Mouse (Mus musculus) layer of hippocampus, adult 9-11 months (tissue): ENCODE measurements at regions not wholly inside any gene's neighbourhood (a gene's known extent, or its start where the extent isn't known, plus 50 kb on each side); places are given as distances from the start of the nearest gene placed in this dataset.

Experiments used
- DNase-seq: peaks from one replicate; pipeline ENCODE4 v3.0.0; 2022

DNA sequence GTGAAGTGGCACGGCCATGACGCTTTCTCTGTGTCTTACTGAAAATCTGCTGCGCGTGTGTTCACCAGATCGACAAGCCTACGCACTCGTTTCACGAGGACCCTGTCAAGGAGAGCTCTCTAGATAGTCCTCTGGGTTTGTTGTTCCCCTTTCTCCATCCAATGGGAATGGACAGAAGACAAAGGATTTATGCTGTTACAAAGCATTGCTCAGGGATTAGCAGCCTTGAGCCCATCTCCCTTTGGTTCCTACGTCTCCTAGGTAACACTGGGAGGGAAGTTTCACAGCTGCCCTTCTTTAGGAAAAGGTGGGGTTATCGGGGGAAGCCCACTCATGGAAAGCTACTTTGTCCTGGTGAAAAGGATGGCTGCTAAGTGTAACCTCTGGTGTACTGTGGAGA, 212.7 kb upstream of the Tbc1d5 start:
- DNase-seq: no peak

DNA sequence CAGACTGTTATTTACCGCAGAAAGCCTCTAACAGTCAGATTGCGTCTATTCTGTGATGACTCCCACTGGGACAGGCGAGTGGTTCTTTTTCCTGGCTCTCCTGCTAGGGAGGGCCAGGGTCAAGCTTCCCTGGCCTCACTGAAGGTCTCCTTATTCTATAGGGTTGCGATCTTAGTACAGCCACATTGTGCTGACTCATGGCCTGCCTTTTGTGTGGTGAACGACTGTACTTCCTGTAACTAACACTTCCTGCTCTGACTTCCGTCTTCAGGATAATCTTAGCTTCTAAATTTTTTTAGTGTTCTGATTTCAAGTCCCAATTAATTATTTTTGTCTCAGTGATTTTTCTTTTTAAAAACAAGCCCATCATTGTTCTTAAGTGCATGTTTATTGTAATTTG, 203.4 kb upstream of the Tbc1d5 start:
- DNase-seq: no peak

DNA sequence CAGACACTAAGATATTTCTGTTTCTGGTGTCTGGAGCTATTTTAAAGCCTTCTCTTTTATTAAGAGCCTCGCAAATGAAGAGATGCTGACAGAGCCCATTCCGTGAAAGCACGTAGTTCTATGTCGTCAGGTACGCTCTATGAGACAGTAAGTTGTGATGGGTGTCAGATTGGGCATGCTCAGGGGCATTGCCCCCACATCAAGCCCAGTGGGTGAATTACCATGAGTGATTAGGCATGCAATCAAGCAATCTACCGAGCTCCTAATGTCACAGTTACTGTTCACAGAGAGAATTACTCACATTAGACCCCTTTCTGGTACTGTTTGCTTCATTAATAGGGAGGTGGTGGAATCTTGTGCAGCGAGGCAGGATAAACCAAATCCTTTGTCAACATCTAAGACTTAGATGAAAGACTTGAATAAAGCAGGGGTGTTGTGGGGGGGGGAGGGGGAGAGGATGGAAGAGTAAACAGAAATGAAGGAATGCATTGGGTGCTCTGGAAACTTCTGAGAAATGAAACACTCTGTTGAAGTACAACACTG, 192.9 kb upstream of the Tbc1d5 start:
- no peak for DNase-seq

DNA sequence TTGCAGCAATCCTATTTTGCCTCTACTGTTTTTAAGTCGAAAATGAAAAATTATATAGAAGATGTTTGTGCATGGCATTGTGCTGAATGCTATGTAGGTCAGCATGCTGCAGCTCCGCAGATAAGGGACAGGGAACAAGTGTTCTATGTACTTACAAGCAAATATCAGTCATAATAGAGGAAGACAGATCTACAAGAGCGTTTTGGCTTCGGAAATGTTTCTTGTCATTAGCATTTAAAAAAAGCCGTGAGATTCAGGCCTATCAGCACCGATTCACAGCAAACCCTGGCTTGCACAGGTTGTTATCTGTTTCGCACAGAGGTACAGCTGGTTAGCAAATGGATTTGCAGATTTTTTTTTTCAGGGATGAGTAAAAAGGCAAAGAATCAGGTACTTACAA, 191.8 kb upstream of the Tbc1d5 start:
- no peak for DNase-seq

- DNase-seq: no peak
Observed at GRCm38 (mm10) chr17:51370085-51370484, 190.9 kb upstream of the Tbc1d5 start.

GRCm38 (mm10) chr17:51362801-51363200, 183.6 kb upstream of the Tbc1d5 start:
- no peak for DNase-seq

DNA sequence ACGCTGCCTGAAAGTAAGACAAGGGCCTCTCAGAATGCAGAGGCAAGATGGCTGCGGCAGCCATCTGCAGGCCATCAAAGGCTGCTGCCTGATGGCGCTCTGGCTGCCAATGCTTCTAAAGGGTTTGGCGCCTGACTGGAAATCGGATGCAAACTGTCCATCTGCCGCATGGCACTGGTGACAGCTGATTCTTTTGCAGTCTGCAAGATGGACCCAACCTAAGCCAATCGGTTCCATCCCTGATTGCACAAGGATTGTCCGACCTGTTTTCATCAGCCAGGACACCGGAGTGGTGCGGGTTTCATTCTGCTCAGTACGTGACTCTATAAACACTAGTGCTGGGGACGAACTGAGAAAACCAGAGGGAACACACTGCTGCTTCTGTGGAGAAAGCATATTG, 183.1 kb upstream of the Tbc1d5 start:
- no peak for DNase-seq

DNA sequence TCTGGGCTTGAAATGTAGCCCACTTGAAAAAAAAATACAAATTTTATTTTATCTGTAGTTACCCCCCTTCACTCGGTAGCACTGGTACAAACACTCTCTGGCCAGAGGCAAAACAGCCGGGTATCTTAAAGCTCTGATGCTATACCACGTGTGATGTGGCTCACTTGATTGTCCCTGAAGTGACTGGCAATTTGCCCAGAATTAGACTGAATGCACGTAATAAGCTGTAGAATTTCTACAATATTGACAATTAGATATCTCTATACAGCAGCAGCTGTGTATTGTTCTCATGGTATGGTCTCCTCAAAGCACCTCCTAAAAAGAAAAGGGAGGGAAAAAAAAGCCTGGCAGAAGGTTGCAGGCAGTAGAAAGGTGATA, 179.2 kb upstream of the Tbc1d5 start:
- no peak for DNase-seq

DNA sequence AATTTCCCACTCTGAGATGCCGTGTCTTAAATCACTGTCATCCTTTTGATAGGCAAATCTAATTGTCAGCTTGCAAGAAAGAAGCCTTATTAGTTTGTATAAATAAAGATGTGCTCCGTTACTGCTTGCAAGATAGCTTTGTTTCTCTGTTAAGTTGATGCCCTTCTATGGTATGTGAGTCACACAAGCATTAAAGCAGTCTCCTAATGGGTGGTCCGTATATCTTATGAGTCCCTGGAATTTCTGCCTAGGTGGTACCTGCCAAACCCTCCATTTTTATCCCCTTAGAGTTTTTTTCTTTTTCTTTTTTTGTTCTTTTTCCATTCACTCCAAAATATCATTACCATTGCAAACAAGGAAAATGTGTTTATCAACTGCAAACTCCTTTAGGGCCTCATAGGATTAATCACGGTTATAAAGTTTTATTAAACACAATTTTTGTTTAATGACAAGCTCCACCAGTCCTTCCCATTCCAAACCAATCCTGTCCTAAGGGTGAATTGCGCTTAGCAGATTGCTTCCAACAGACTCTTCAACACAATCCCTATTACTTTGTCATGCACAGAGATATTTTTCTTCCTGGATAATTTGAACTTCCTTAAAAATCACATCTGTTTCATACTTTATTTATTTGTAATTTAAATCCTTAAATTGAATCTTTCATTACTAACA, 178.7 kb upstream of the Tbc1d5 start:
- no peak for DNase-seq

DNA sequence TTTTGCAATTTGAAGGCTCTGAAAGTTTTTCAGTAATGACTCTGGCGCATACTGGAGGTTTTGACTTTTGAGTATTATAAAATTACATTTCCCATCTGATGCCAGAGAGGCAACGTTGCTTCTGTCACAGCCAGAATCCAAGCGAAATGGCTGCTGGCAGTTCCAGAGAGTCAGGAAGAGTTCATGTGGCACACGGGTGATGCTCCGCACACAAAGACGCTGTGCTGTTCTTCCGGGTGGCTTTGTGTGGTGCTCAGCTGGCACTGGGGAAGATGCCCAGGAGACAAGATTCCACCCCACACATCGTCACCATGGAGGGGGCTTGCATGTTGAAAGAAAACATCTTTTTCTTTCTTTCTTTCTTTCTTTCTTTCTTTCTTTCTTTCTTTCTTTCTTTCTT, 177.3 kb upstream of the Tbc1d5 start:
- DNase-seq: no peak

- no peak for DNase-seq
Observed at GRCm38 (mm10) chr17:51321868-51322267, 142.7 kb upstream of the Tbc1d5 start.

GRCm38 (mm10) chr17:51321025-51321424, 141.9 kb upstream of the Tbc1d5 start:
- no peak for DNase-seq

- DNase-seq: no peak
Observed at GRCm38 (mm10) chr17:51304964-51305363, 125.8 kb upstream of the Tbc1d5 start.

- DNase-seq: no peak
Observed at GRCm38 (mm10) chr17:51290741-51291140, 111.6 kb upstream of the Tbc1d5 start.

DNA sequence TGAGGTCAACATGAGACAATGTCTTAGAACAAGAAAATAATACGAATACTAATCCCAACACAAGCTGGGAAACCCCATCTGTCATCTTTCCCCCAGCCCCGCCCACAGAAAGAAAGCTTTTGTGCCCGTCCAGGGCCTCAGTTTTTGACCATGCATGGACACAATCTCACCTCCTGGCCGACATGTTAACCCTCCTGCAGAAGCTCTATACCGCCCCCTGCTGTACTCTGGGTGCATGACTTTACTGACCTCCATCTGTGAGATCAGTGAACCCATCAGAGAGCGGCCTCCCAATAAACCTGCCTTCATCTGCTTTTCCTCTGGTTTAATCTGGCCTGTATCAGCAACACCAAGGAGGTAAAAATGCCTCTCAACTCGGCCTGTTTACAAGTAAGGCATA, 109.6 kb upstream of the Tbc1d5 start:
- peak; percentile 13 for DNase-seq

GRCm38 (mm10) chr17:51287878-51288277, 108.7 kb upstream of the Tbc1d5 start:
- no peak for DNase-seq

DNA sequence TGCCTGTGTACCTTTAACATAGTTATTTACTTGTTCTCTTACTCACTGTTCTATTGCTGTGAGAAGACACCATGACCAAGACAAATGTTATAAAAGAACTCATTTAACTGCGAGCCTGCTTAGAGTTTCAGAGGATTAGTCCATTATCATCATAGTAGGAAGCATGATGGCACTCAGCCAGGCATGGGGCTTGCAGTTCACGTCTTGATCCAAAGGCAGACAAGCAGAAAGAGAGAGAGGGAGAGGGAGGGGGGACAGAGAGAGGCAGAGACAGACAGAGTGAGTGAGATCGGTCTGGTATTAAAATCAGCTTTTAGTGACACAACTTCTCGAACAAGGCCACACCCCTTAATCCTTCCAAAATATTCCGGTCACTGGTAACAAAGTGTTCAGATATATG, 106.2 kb upstream of the Tbc1d5 start:
- DNase-seq: no peak

GRCm38 (mm10) chr17:51278771-51279170, 99.6 kb upstream of the Tbc1d5 start:
- DNase-seq: no peak

GRCm38 (mm10) chr17:51278094-51278493, 98.9 kb upstream of the Tbc1d5 start:
- DNase-seq: no peak

DNA sequence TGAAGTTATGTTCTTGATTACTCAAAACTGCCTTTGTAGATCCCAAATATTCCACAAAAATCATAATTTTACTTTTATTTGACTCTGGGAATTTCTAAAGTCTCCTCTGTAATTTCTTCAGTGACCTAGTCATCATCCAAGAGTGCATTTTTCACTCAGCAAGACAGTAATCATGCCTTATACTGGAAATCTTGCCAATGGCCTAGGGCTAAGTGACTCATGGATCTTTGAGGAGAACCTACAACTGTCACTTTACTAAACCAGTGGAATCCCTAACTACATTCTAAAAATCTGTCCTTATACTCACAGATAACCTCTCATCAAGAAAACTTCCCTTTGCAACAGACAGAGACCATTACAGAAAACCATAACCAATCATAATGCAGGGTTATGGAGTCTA, 98.0 kb upstream of the Tbc1d5 start:
- no peak for DNase-seq

- no peak for DNase-seq
Observed at GRCm38 (mm10) chr17:51272025-51272424, 92.9 kb upstream of the Tbc1d5 start.

DNA sequence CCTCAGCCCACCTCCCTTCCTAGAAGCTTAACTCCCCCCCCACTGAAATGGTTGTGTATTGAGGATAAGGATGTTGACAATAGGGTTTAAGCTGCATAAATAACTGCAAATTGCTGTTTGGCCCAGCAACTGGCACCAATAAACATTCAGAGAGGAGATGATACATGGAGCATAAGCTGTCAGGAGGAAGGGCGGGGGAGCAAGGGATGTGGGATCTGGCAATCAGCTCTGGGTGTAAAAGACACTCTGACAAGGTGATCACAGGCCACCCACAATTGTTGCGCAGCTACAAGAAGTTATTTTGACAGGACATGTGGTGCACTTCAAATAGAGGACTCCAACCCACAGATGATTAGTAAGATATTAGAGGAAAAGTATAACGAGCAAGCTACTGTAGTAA, 83.8 kb upstream of the Tbc1d5 start:
- peak; percentile 12 for DNase-seq

- no peak for DNase-seq
Observed at GRCm38 (mm10) chr17:51262404-51262803, 83.3 kb upstream of the Tbc1d5 start.

GRCm38 (mm10) chr17:51258316-51258715, 79.2 kb upstream of the Tbc1d5 start:
- DNase-seq: no peak

- no peak for DNase-seq
Observed at GRCm38 (mm10) chr17:51248543-51248942, 69.4 kb upstream of the Tbc1d5 start.
